Mouse (Mus musculus) kidney, adult 18-20 months (tissue): ENCODE data around the gene Daam1.
"Not testable (repeated sequence)": the region's sequence is repeated elsewhere in the genome, so short reads cannot be mapped to it uniquely, and the experiment has no call there.

ENCODE experiments used
- DNase-seq: peaks from one replicate; pipeline ENCODE4 v3.0.0; 2021

The Daam1 gene

GRCm38 (mm10) chr12:71835966-71836668 is 5.2 kb downstream of the Daam1 start:
- DNase-seq = peak; percentile 29

DNA sequence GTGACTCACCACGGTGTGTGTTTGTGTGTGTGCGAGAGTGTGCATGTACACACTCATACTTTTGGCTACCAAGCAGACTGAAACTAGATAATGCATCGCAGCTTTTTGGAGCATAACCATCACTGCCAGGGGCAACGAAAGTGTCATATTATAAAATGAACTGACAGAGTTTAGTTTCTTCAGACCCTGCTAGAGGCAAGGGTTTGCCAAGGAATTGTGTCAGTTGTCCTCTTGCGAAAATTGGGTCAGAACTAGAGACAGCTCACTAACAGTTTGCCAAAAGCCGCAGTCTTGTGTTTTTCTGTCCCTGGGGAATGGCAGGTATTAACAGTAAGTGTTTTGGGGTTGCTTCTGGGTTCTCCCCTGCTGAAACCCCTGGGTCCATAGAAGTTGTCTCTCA is 5.9 kb downstream of the Daam1 start:
- no peak for DNase-seq

GRCm38 (mm10) chr12:71837576-71837975 is 6.7 kb downstream of the Daam1 start:
- peak; percentile 39 for DNase-seq

GRCm38 (mm10) chr12:71838230-71838629 is 7.4 kb downstream of the Daam1 start:
- DNase-seq = no peak

GRCm38 (mm10) chr12:71839653-71840052 is 8.8 kb downstream of the Daam1 start:
- DNase-seq = no peak

DNA sequence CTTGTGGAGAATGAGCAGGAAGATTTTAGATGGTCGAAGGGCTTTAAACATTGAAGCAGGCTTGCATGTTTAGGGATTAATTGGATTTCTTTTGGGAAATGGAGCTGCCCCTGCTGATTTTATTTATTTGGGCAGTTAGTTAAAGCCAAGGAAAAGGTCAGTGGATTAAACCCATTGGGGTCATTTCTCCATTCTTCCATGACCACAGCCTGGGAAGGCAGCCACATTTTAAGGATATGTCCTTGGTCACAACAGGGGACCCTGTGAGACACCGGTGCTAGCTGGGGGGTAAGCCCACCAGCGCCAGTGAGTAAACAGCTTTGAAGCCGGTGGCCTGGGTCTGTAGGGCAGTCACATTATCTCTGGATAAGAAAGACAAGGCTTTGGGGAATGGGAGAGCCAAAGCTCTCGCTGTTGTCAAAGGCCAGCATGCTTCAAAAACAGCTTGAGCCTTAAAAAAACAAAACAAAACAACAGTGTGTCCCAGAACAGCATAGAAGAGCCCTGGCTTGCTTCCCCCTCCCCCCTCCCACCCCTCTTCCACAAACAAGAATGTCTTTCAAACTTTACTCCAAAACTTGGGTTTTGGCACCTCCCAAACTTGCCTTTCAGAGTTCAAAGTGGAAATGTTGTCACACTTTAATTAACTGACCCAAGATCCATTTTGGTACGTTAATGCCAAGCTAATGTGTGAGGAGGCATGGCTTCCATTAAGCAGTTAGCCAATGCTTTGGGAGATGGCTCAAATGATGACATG is 9.7 kb downstream of the Daam1 start:
- peak; percentile 33 for DNase-seq

GRCm38 (mm10) chr12:71842006-71842405 is 11.1 kb downstream of the Daam1 start:
- peak; percentile 36 for DNase-seq

GRCm38 (mm10) chr12:71842588-71842987 is 11.7 kb downstream of the Daam1 start:
- DNase-seq = no peak

DNA sequence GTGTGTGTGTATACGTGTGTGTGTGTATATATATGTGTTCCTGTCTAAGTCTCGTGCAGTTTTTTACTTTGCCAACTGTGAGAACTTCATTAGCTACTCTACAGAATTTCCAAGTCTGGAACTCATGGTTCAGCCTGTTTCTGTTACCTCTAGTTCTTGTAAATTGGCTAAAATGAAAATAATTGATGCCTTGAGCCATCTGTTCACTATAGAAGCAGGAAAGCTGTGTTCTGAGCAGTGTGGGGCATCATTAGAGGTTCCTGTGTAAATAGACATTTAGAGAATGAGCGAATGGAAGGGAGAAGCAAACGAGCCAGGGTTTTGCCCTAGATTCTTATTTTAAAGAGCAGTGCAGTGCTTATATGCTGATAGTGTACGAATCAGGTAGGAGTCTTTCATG is 14.6 kb downstream of the Daam1 start:
- no peak for DNase-seq

GRCm38 (mm10) chr12:71846416-71846815 is 15.5 kb downstream of the Daam1 start:
- not testable (repeated sequence) for DNase-seq

DNA sequence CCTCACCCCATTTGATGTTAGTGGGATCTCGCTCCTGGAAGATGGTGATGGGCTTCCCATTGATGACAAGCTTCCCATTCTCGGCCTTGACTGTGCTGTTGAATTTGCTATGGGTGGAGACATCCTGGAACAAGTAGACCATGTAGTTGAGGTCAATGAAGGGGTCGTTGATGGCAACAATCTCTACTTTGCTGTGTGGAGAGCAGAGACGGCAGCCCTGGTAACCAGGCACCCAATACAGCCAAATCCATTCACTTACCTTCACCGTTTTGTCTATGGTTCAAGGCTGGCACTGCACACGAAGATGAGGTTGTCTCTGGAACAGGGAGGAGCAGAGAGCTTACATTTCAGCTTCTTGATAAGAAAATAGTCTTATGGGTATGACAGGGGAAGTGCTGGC is 16.1 kb downstream of the Daam1 start:
- DNase-seq = not testable (repeated sequence)

DNA sequence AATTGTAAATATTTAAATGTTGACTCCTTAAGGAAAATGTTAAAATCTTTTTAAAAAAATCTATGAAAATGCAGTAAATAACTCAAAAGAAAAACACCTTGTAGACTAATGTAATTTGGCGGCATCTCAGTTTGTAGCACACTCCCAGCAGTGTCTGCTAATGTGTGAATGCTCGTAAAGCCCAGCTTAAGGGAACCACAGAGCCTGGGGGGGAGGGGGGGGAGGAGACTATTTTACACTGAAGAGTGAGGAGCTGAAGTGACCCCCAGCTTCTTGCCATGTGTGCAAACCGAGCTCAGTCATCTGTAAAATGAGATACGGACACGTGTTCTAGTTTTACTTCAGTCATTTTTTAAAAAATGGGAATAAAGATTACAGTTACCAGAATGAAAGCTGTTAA is 16.7 kb downstream of the Daam1 start:
- no peak for DNase-seq

DNA sequence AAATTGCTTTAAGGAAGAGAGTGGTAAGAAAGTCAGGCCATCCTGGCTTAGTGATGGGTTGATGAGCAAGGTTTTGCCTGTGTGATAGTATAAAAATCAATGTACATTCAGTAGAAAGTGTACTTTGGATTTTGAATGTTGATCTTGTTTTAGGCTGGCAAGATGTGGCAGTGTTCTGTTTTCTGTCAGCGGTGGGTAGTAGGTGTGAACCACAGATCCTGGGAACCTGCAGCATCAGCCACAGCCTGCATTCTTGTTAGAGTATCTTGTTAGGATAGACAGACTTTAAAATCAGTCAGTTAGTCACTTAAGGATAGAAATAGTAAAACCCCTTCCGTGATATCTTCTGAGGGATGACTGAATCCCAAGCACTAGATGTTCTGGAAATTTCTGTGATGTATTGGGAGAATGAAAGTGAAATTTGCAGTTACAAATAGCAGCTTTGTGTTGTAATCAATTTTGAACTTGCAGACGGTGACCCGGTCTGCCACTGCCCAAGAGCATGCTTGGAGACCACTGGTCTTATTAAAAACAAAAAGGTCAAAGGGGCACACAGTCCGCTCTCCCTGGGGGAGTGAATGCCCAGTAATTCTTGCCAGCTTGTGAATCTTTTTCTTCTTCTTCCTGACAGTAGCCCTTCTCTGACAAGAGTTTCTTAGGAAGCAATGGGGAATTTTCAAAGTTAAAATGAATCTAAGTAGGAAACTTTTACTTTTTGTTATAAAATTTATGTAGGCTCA is 17.3 kb downstream of the Daam1 start:
- no peak for DNase-seq

- DNase-seq = no peak
These were observed 18.2 kb downstream of the Daam1 start for GRCm38 (mm10) chr12:71849051-71849450.

DNA sequence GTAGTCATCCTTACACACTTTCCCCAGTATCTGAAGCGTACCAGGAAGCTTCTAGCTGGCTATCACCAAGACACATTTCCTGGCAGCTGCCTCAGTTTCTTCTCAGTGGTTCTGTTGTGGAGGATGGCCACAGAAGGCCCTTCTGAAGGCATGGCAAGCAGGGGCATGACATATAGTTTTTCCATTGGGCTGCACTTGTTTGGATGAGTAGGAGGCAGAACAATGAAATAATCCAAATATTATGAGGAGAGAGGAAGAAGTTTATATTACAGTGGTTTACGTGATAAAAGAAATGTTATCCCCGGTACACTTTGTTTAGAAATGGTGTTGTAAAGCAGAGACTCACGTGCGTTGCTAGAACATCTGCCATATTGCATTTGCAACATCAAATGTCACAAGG is 19.3 kb downstream of the Daam1 start:
- no peak for DNase-seq

GRCm38 (mm10) chr12:71852678-71853077 is 21.8 kb downstream of the Daam1 start:
- no peak for DNase-seq

- no peak for DNase-seq
These were observed 22.8 kb downstream of the Daam1 start for GRCm38 (mm10) chr12:71853694-71854093.

- no peak for DNase-seq
These were observed 23.3 kb downstream of the Daam1 start for GRCm38 (mm10) chr12:71854191-71854590.

DNA sequence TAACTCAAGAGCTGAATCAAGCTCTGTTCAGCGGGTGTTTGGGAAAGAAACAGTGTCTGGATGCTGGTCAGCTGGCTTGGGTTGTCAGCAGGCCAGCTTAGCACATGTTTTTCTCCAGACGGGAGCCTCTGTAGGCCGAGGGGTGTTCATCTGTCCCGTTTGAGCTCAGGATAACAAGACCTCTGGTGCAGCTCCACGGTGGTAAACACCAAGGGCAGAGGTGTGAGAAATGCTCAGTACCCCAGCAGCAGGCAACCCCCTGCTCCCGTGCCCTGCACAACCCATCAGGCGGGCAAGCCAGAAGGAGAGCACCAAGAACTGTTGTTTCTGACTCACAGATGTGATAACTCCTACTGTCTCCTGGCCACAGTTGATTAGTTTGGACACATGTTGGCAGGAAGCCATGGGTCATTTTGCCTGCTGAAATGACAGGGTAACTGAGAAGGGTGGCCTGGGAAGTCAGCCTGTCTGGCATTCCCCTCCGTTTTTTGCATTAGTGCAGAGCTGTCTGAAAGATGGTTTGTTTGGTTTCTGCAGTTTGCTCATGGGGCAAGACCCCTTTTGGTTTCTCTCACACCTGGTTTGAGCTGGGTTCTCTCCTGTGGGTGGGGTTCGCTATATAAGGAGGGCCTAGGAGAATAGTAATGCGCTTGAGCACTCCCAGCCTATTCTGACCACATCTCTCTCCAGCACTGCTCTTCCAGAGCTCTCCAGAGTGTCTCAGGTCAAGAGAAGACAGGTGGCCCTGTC is 25.0 kb downstream of the Daam1 start:
- DNase-seq = no peak

DNA sequence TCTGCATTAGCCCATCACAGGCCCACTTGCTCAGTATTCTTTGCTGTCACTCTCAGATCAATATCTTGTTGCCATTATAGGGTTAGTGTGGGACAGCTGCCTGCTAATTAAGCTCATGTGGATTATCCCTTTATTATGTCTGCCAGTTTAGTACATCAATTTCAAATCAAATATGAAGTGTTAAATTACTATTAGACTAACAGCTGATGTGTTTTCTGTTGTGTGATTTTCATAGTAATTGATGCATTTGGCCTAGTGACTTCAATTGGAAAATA is 25.5 kb downstream of the Daam1 start:
- DNase-seq = no peak

DNA sequence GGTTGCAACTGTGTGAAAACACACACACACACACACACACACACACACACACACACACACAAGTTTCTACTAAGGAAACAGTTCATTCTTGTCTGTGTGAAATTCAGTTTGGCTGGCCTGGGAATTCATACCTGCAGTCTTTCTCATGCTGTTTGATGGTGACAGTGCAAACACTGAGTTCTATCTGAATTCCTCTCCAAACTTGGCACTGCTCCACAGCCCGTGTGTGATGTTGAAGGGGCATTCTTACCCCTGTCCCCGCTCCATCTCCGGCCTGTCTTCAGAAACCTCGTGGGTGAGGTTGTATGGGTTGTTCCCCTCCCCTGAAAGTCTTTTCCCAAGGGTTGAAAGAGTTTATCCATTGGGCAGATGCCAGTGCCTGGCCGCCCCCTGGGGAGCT is 28.2 kb downstream of the Daam1 start:
- DNase-seq = no peak

GRCm38 (mm10) chr12:71863846-71864543 is 33.1 kb downstream of the Daam1 start:
- no peak for DNase-seq

GRCm38 (mm10) chr12:71864544-71864897 is 33.6 kb downstream of the Daam1 start:
- no peak for DNase-seq
